Mouse (Mus musculus): ENCODE data around the gene Mgp. TPM values are rescaled to one million over a fixed set of nuclear protein-coding genes. Genes with fewer than 3 reads are reported as not detected.

Mgp gene
- polyA plus RNA-seq, 1 experiment from 2014 or later = 14.1 TPM

DNA sequence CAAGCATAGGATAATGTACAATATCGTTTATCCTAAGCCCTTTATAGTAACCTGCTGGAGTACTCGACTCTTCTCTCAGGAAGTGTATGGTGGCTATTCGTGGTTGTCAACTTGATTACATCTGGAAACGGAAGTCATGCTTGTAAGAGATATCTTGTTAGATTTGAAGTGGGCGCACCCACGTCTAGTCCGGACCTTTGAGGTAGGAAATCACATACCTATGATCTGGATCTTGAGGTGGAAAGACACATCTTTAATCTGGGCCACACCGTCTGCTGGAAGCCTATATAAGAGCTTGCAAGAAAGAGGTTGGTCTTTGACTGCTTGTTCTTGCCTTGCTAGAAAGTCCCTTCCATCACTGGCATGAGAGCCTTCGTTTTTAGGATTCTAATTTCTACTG lies 26.9 kb upstream of the Mgp start:
- H3K36me3 ChIP-seq (ENCODE audit: control insufficient read depth, insufficient read depth, low read length) = no peaks in the 10 kb centered on the region
- H3K9ac ChIP-seq (ENCODE audit: low read length) = no peak overlapping the region
- H3K9me3 ChIP-seq (ENCODE audit: control insufficient read depth, low read length) = no peaks in the 10 kb centered on the region
- ATAC-seq (ENCODE audit: insufficient number of reproducible peaks, low FRiP score, low TSS enrichment, low read depth) = no peak
- WGBS = 93% methylated on average over 9 of the region's 9 CpGs
- no peak for DNase-seq (ENCODE audit: low spot score)
- no peaks in the 10 kb centered on the region for H3K27me3 ChIP-seq (ENCODE audit: control insufficient read depth, insufficient read depth, low read length)
- no peak overlapping the region for H3K4me3 ChIP-seq (ENCODE audit: low read depth, low read length)
- no peak overlapping the region for H3K27ac ChIP-seq (replicated peaks; ENCODE audit: low read depth, low read length)
- H3K4me1 ChIP-seq (ENCODE audit: control insufficient read depth, insufficient read depth, low read length) = no peaks in the 10 kb centered on the region
- no peak overlapping the region for H3K4me2 ChIP-seq (ENCODE audit: low read depth, severe bottlenecking)

DNA sequence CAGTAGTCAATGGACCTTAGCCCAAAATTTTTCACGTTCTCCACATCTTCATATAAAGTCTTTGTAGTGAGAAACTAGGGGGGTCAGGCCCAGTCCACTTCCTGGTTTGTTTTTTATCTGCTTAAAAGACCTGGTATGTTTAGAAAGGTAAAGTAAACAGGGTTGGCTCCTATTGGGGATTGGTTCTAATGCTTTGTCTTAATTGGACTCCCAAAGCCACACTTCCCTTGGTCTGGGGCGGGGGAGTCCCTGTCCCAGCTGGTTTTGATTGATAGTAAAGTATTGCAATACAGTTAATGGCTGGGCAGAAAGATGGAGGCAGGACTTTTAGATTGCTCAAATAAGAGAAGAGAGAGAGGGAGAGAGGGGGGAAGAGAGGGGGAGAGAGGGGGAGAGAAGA lies 25.4 kb upstream of the Mgp start:
- 65% methylated on average over 2 of the region's 2 CpGs for WGBS
- ATAC-seq (ENCODE audit: insufficient number of reproducible peaks, low FRiP score, low TSS enrichment, low read depth) = no peak
- Histone ChIP-seq H3K9me3 (ENCODE audit: control insufficient read depth, low read length) (no peaks in the 10 kb centered on the region), H3K4me1 (ENCODE audit: control insufficient read depth, insufficient read depth, low read length) (no peaks in the 10 kb centered on the region), H3K4me2 (ENCODE audit: low read depth, severe bottlenecking) (no peak overlapping the region), H3K27me3 (ENCODE audit: control insufficient read depth, insufficient read depth, low read length) (no peaks in the 10 kb centered on the region), H3K27ac (replicated peaks; ENCODE audit: low read depth, low read length) (no peak overlapping the region), H3K4me3 (ENCODE audit: low read depth, low read length) (no peak overlapping the region), H3K36me3 (ENCODE audit: control insufficient read depth, insufficient read depth, low read length) (no peaks in the 10 kb centered on the region), H3K9ac (ENCODE audit: low read length) (no peak overlapping the region)
- DNase-seq (ENCODE audit: low spot score) = no peak

DNA sequence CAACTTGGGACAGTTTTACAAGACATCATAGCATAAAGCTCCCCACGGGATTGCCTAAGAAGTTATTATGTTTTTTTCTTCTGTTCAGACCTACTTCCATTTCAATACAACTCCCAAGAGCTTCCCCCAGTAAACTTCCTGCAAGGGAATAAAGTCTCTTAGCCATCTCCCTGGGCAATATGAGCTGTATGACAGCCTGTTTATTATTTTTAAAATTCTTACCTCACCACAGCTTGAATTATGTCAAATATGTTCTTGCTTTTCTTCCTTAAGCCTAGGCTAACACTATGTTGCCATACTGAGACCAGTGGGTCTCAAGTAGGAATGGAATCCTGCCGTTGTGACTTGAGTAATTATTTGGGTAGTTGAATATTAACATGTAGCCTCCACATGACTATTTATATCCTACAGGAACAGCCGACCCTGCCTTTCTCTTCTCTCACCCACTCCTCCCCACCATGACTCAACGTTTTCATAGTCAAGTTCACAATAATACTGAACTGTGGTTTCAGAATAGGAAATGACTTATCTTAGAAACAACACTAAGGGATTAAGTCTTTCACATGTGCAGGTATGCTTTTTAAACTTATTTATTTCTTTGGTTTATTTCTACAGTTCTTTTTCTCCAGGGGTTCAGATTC lies 24.9 kb upstream of the Mgp start:
- H3K4me1 ChIP-seq (ENCODE audit: control insufficient read depth, insufficient read depth, low read length) = no peaks in the 10 kb centered on the region
- H3K9ac ChIP-seq (ENCODE audit: low read length) = no peak overlapping the region
- DNase-seq (ENCODE audit: low spot score) (no peak), ATAC-seq (ENCODE audit: insufficient number of reproducible peaks, low FRiP score, low TSS enrichment, low read depth) (no peak)
- no peak overlapping the region for H3K4me3 ChIP-seq (ENCODE audit: low read depth, low read length)
- H3K4me2 ChIP-seq (ENCODE audit: low read depth, severe bottlenecking) = no peak overlapping the region
- no peak overlapping the region for H3K27ac ChIP-seq (replicated peaks; ENCODE audit: low read depth, low read length)
- no peaks in the 10 kb centered on the region for H3K27me3 ChIP-seq (ENCODE audit: control insufficient read depth, insufficient read depth, low read length)
- 83% methylated on average over 4 of the region's 4 CpGs for WGBS
- H3K36me3 ChIP-seq (ENCODE audit: control insufficient read depth, insufficient read depth, low read length) = no peaks in the 10 kb centered on the region
- H3K9me3 ChIP-seq (ENCODE audit: control insufficient read depth, low read length) = no peaks in the 10 kb centered on the region

DNA sequence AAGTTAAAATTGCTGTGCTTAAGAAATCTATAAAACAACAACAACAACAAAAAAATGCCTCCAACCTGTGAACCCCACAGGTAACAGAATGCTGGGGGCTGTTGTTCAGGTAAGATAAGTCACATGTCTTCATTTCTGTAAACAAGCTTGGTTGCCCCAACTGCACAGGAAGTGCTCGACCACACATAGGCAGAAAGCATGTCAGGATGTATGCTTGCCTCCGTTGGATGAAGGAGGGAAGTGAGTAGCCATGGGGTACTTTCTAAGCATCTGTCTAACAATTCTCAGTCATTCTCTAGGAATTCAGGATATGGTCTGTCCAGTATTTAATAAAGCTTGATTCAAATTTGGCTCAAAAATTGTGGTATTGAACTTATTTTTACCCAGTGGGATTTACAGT lies 23.3 kb upstream of the Mgp start:
- H3K27me3 ChIP-seq (ENCODE audit: control insufficient read depth, insufficient read depth, low read length) = no peaks in the 10 kb centered on the region
- no peak overlapping the region for H3K27ac ChIP-seq (replicated peaks; ENCODE audit: low read depth, low read length)
- no peak overlapping the region for H3K4me2 ChIP-seq (ENCODE audit: low read depth, severe bottlenecking)
- no peaks in the 10 kb centered on the region for H3K9me3 ChIP-seq (ENCODE audit: control insufficient read depth, low read length)
- no peak overlapping the region for H3K4me3 ChIP-seq (ENCODE audit: low read depth, low read length)
- WGBS = 80% methylated on average over 2 of the region's 2 CpGs
- no peaks in the 10 kb centered on the region for H3K4me1 ChIP-seq (ENCODE audit: control insufficient read depth, insufficient read depth, low read length)
- ATAC-seq (ENCODE audit: insufficient number of reproducible peaks, low FRiP score, low TSS enrichment, low read depth) = no peak
- no peak for DNase-seq (ENCODE audit: low spot score)
- H3K36me3 ChIP-seq (ENCODE audit: control insufficient read depth, insufficient read depth, low read length) = no peaks in the 10 kb centered on the region
- no peak overlapping the region for H3K9ac ChIP-seq (ENCODE audit: low read length)

DNA sequence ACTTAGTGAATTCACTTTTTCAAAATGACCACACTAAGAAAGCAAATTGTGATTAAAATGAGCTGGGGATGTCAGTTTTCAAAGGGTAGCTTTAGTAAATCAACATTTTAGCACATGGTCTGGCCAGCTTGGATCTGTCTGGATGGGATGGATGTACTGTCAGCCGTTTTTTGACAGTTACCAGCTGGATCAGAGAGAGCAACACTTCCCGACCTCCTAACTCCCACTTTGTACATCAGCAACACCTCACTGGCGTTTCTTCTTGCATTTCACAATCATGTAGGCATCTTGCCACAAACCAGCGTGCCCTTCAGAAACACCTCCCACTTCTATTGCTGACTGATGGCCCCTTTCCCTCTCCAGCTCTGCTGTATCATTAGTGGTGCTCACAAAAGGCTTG lies 22.6 kb upstream of the Mgp start:
- peak; percentile 29 for DNase-seq (ENCODE audit: low spot score)
- no peak overlapping the region for H3K4me2 ChIP-seq (ENCODE audit: low read depth, severe bottlenecking)
- no peaks in the 10 kb centered on the region for H3K4me1 ChIP-seq (ENCODE audit: control insufficient read depth, insufficient read depth, low read length)
- H3K9me3 ChIP-seq (ENCODE audit: control insufficient read depth, low read length) = no peaks in the 10 kb centered on the region
- H3K9ac ChIP-seq (ENCODE audit: low read length) = no peak overlapping the region
- no peak overlapping the region for H3K4me3 ChIP-seq (ENCODE audit: low read depth, low read length)
- H3K27me3 ChIP-seq (ENCODE audit: control insufficient read depth, insufficient read depth, low read length) = no peaks in the 10 kb centered on the region
- no peaks in the 10 kb centered on the region for H3K36me3 ChIP-seq (ENCODE audit: control insufficient read depth, insufficient read depth, low read length)
- 25% methylated on average over 4 of the region's 4 CpGs for WGBS
- ATAC-seq (ENCODE audit: insufficient number of reproducible peaks, low FRiP score, low TSS enrichment, low read depth) = no peak
- H3K27ac ChIP-seq (replicated peaks; ENCODE audit: low read depth, low read length) = no peak overlapping the region

DNA sequence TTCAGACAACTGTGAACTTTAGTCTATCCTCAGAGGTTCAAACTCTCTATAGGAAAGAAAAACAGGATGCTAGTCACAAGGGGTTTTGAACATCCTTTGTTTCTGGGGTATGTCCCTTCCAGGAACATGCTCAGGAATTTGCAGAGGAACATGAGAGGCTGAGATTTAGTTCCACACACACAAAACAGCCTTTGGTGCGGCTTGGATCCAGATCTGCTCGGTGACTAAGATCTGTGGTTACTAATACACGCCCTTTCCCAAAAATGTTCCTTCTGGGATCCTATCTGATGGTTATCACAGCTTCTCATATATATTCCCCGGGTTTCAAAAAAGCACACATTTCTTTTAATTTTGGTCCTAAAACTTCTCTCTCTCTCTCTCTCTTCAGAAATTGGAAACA lies 22.2 kb upstream of the Mgp start:
- DNase-seq (ENCODE audit: low spot score) = no peak
- H3K9me3 ChIP-seq (ENCODE audit: control insufficient read depth, low read length) = no peaks in the 10 kb centered on the region
- H3K36me3 ChIP-seq (ENCODE audit: control insufficient read depth, insufficient read depth, low read length) = no peaks in the 10 kb centered on the region
- no peak overlapping the region for H3K4me2 ChIP-seq (ENCODE audit: low read depth, severe bottlenecking)
- no peaks in the 10 kb centered on the region for H3K27me3 ChIP-seq (ENCODE audit: control insufficient read depth, insufficient read depth, low read length)
- 78% methylated on average over 4 of the region's 4 CpGs for WGBS
- no peak for ATAC-seq (ENCODE audit: insufficient number of reproducible peaks, low FRiP score, low TSS enrichment, low read depth)
- no peak overlapping the region for H3K9ac ChIP-seq (ENCODE audit: low read length)
- H3K27ac ChIP-seq (replicated peaks; ENCODE audit: low read depth, low read length) = no peak overlapping the region
- H3K4me1 ChIP-seq (ENCODE audit: control insufficient read depth, insufficient read depth, low read length) = no peaks in the 10 kb centered on the region
- H3K4me3 ChIP-seq (ENCODE audit: low read depth, low read length) = no peak overlapping the region

DNA sequence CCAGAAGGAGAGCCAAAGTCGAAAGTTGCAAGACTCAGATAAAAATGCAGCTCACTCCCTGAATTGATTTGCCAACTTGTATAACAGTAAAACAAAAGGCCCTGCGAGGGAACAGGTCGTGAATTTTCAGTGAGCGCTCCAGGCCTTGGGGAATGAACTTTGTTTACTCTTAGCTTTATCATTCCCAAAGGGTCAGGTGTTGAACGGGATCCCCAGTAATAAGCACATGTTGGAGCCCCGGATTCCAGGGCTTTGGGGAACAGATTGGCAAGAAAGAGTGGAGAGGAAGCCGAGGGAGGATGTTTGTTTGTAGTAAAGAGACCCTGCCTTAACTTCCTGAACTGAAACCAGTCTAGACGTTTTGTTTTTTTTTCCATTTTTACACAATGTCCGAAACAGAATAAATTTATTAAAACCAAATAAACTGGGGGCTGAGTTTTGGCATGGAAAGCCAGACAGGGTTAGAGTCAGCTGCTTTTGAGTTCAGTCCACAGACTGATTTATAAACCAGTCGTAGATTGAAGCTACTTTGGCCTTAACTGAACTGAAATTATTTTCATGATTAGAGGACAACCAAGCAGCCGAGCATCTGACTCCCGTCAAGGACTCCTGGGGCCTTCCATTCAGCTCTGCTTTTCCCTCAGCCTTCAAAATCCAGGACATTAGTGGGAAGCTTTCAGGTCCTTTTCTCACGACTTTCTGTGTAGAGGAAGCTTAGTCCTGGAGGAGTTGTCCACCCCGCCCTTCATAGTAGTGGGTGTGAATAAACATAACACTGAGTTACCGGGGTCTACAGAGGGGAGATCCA lies 19.1 kb upstream of the Mgp start:
- Histone ChIP-seq H3K4me1 (ENCODE audit: control insufficient read depth, insufficient read depth, low read length) (no peaks in the 10 kb centered on the region), H3K27me3 (ENCODE audit: control insufficient read depth, insufficient read depth, low read length) (no peaks in the 10 kb centered on the region), H3K27ac (replicated peaks; ENCODE audit: low read depth, low read length) (no peak overlapping the region)

DNA sequence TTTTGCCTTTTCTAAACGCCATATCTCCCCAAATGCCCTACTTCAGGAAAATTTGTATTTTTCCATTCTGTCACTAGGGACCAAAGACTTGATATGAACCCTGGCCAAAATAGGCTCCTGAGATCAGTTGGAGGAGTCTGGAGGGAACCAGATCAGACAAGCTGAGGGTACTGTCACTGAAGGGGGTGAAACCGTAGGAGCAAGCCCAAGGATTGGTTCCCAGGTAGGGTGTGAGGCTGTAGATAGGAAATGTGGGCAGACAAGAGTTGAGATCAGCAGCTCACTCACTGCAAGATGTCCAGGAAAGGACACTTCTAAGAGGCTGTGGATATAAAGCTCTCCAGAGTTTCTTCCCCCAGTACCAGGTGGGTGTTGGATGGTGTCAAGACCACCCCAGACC lies 16.4 kb upstream of the Mgp start:
- 83% methylated on average over 2 of the region's 2 CpGs for WGBS
- Histone ChIP-seq H3K27me3 (ENCODE audit: control insufficient read depth, insufficient read depth, low read length) (no peaks in the 10 kb centered on the region), H3K4me3 (ENCODE audit: low read depth, low read length) (no peak overlapping the region), H3K9ac (ENCODE audit: low read length) (no peak overlapping the region), H3K9me3 (ENCODE audit: control insufficient read depth, low read length) (no peaks in the 10 kb centered on the region), H3K27ac (replicated peaks; ENCODE audit: low read depth, low read length) (no peak overlapping the region), H3K4me2 (ENCODE audit: low read depth, severe bottlenecking) (no peak overlapping the region), H3K36me3 (ENCODE audit: control insufficient read depth, insufficient read depth, low read length) (no peaks in the 10 kb centered on the region), H3K4me1 (ENCODE audit: control insufficient read depth, insufficient read depth, low read length) (no peaks in the 10 kb centered on the region)
- DNase-seq (ENCODE audit: low spot score) (no peak), ATAC-seq (ENCODE audit: insufficient number of reproducible peaks, low FRiP score, low TSS enrichment, low read depth) (no peak)

More for the DNA sequence above, 19.1 kb upstream of the Mgp start:
- H3K4me2 ChIP-seq (ENCODE audit: low read depth, severe bottlenecking) = no peak overlapping the region
- H3K4me3 ChIP-seq (ENCODE audit: low read depth, low read length) = no peak overlapping the region
- ATAC-seq (ENCODE audit: insufficient number of reproducible peaks, low FRiP score, low TSS enrichment, low read depth) (no peak), DNase-seq (ENCODE audit: low spot score) (no peak)
- H3K36me3 ChIP-seq (ENCODE audit: control insufficient read depth, insufficient read depth, low read length) = no peaks in the 10 kb centered on the region
- WGBS = 66% methylated on average over 15 of the region's 15 CpGs
- H3K9me3 ChIP-seq (ENCODE audit: control insufficient read depth, low read length) = no peaks in the 10 kb centered on the region
- no peak overlapping the region for H3K9ac ChIP-seq (ENCODE audit: low read length)

Measured in limb, embryonic 11.5 days (tissue).